Mouse (Mus musculus) midbrain, embryonic 12.5 days (tissue): ENCODE measurements around the gene Fam131a. TPM values are rescaled to one million over a fixed set of nuclear protein-coding genes. Genes with fewer than 3 reads are reported as not detected.
A peak's percentile ranks its signal among the peaks of the same experiment; 100 is the strongest.

ENCODE experiments used
- ATAC-seq: fragments of 200-750 bp; cut with Nextera tagmentation; 2 replicates; pipeline ENCODE4 v1.8.0; 2017; ENCODE audit warnings: low read depth, moderate TSS enrichment, moderate library complexity; ENCODE audit not compliant: low FRiP score
- H3K27ac ChIP-seq: fragments of 300-500 bp; sonication (generic); replicated peaks from 2 replicates; pipeline ENCODE4 v1.5.1; 2016; ENCODE audit warnings: mild to moderate bottlenecking
- H3K27me3 ChIP-seq: fragments of 300-500 bp; sonication (generic); 2 replicates; pipeline ENCODE4 v1.6.1; 2016; ENCODE audit warnings: mild to moderate bottlenecking
- H3K36me3 ChIP-seq: fragments of 300-500 bp; sonication (generic); 2 replicates; pipeline ENCODE4 v1.6.1; 2016
- H3K4me1 ChIP-seq: fragments of 300-500 bp; sonication (generic); 2 replicates; pipeline ENCODE4 v1.6.1; 2016
- H3K4me2 ChIP-seq: fragments of 300-500 bp; sonication (generic); replicated peaks from 2 replicates; pipeline ENCODE4 v1.6.1; 2016; ENCODE audit warnings: mild to moderate bottlenecking, moderate library complexity
- H3K4me3 ChIP-seq: fragments of 300-500 bp; sonication (generic); 2 replicates; pipeline ENCODE4 v1.5.1; 2016; ENCODE audit warnings: mild to moderate bottlenecking
- H3K9ac ChIP-seq: fragments of 300-500 bp; sonication (generic); replicated peaks from 2 replicates; pipeline ENCODE4 v1.6.1; 2016; ENCODE audit warnings: mild to moderate bottlenecking, moderate library complexity
- H3K9me3 ChIP-seq: fragments of 300-500 bp; sonication (generic); 2 replicates; pipeline ENCODE4 v1.6.1; 2016; ENCODE audit warnings: mild to moderate bottlenecking
- WGBS: fragments of 180-500 bp; shearing (Covaris S2); methylation state at CpG from one replicate; pipeline ENCODE4 v1.1.7; 2016; 5-methylcytosine and 5-hydroxymethylcytosine counted together
- polyA plus RNA-seq: library from polyadenylated mRNA; unstranded; fragments of >200 nt; fragmentation: Nextera tagmentation; extraction: Ambion mirVana; gene quantifications from 2 replicates; pipeline ENCODE4 v1.2.1, GENCODE M21; 2016

Gene Fam131a
- polyA plus RNA-seq, 1 experiment from 2014 or later = 18.0 TPM

GRCm38 (mm10) chr16:20722736-20723135, 29.7 kb downstream of the Fam131a start:
- WGBS = 88% methylated on average over 4 of the region's 4 CpGs
- no peak overlapping the region for H3K9ac ChIP-seq
- H3K4me2 ChIP-seq = no peak overlapping the region
- H3K36me3 ChIP-seq = peaks cover 20% of the 10 kb centered on the region
- H3K9me3 ChIP-seq = no peaks in the 10 kb centered on the region
- H3K4me1 ChIP-seq = peaks cover 8% of the 10 kb centered on the region
- H3K4me3 ChIP-seq = no peak overlapping the region
- no peak for ATAC-seq
- no peak overlapping the region for H3K27ac ChIP-seq
- H3K27me3 ChIP-seq = no peaks in the 10 kb centered on the region

- no peaks in the 10 kb centered on the region for H3K27me3 ChIP-seq
- ATAC-seq = no peak
- no peak overlapping the region for H3K4me2 ChIP-seq
- 74% methylated on average over 4 of the region's 4 CpGs for WGBS
- H3K4me1 ChIP-seq = peaks cover 7% of the 10 kb centered on the region
- H3K4me3 ChIP-seq = no peak overlapping the region
- peaks cover 20% of the 10 kb centered on the region for H3K36me3 ChIP-seq
- no peaks in the 10 kb centered on the region for H3K9me3 ChIP-seq
- no peak overlapping the region for H3K9ac ChIP-seq
- H3K27ac ChIP-seq = no peak overlapping the region
Observed at GRCm38 (mm10) chr16:20723247-20723646, 30.2 kb downstream of the Fam131a start.

GRCm38 (mm10) chr16:20724338-20724748, 31.3 kb downstream of the Fam131a start:
- peak; percentile 72; the same call in 1 of the 2 replicates for ATAC-seq
- Histone ChIP-seq H3K4me2 (no peak overlapping the region), H3K4me1 (no peaks in the 10 kb centered on the region), H3K27ac (no peak overlapping the region), H3K9me3 (no peaks in the 10 kb centered on the region), H3K4me3 (no peak overlapping the region), H3K27me3 (no peaks in the 10 kb centered on the region), H3K9ac (no peak overlapping the region), H3K36me3 (peaks cover 20% of the 10 kb centered on the region)
- WGBS = 34% methylated on average over 5 of the region's 5 CpGs

- Histone ChIP-seq H3K4me3 (no peak overlapping the region), H3K4me1 (no peaks in the 10 kb centered on the region), H3K4me2 (no peak overlapping the region), H3K9ac (no peak overlapping the region), H3K27ac (no peak overlapping the region), H3K9me3 (no peaks in the 10 kb centered on the region), H3K36me3 (peaks cover 15% of the 10 kb centered on the region), H3K27me3 (no peaks in the 10 kb centered on the region)
- WGBS = 83% methylated on average over 7 of the region's 7 CpGs
- no peak for ATAC-seq
Observed at GRCm38 (mm10) chr16:20725321-20725720, 32.3 kb downstream of the Fam131a start.

GRCm38 (mm10) chr16:20725750-20726149, 32.7 kb downstream of the Fam131a start:
- Histone ChIP-seq H3K4me3 (no peak overlapping the region), H3K27me3 (no peaks in the 10 kb centered on the region), H3K9ac (no peak overlapping the region), H3K36me3 (peaks cover 11% of the 10 kb centered on the region), H3K4me1 (no peaks in the 10 kb centered on the region), H3K9me3 (no peaks in the 10 kb centered on the region), H3K4me2 (no peak overlapping the region), H3K27ac (no peak overlapping the region)
- no peak for ATAC-seq
- 79% methylated on average over 4 of the region's 4 CpGs for WGBS

- H3K4me2 ChIP-seq = no peak overlapping the region
- peaks cover 10% of the 10 kb centered on the region for H3K36me3 ChIP-seq
- no peaks in the 10 kb centered on the region for H3K4me1 ChIP-seq
- no peaks in the 10 kb centered on the region for H3K27me3 ChIP-seq
- H3K9me3 ChIP-seq = no peaks in the 10 kb centered on the region
- H3K9ac ChIP-seq = no peak overlapping the region
- H3K4me3 ChIP-seq = no peak overlapping the region
- ATAC-seq = no peak
- H3K27ac ChIP-seq = no peak overlapping the region
- WGBS = 72% methylated on average over 1 of the region's 1 CpGs
Observed at GRCm38 (mm10) chr16:20726384-20726783, 33.3 kb downstream of the Fam131a start.

GRCm38 (mm10) chr16:20730293-20730711, 37.3 kb downstream of the Fam131a start:
- H3K4me3 ChIP-seq = no peak overlapping the region
- H3K27ac ChIP-seq = no peak overlapping the region
- peaks cover 23% of the 10 kb centered on the region for H3K4me1 ChIP-seq
- 36% methylated on average over 5 of the region's 5 CpGs for WGBS
- H3K9me3 ChIP-seq = no peaks in the 10 kb centered on the region
- no peak for ATAC-seq
- no peak overlapping the region for H3K4me2 ChIP-seq
- no peaks in the 10 kb centered on the region for H3K36me3 ChIP-seq
- H3K9ac ChIP-seq = no peak overlapping the region
- peaks cover 19% of the 10 kb centered on the region for H3K27me3 ChIP-seq

- no peak for ATAC-seq
- Histone ChIP-seq H3K9ac (no peak overlapping the region), H3K36me3 (no peaks in the 10 kb centered on the region), H3K4me3 (no peak overlapping the region), H3K27me3 (peaks cover 33% of the 10 kb centered on the region), H3K4me2 (peak overlapping the region; percentile 5; the same call in 1 of the 2 replicates), H3K4me1 (peaks cover 23% of the 10 kb centered on the region), H3K27ac (no peak overlapping the region), H3K9me3 (no peaks in the 10 kb centered on the region)
- 64% methylated on average over 5 of the region's 5 CpGs for WGBS
Observed at GRCm38 (mm10) chr16:20731688-20732087, 38.6 kb downstream of the Fam131a start.

- peak; percentile 57 for ATAC-seq
- WGBS = 0% methylated on average over 20 of the region's 30 CpGs
- Histone ChIP-seq H3K4me1 (peaks cover 23% of the 10 kb centered on the region), H3K4me2 (peak overlapping the region; percentile 96), H3K4me3 (peak overlapping the region; percentile 72), H3K27ac (peak overlapping the region; percentile 77), H3K36me3 (no peaks in the 10 kb centered on the region), H3K27me3 (peaks cover 40% of the 10 kb centered on the region), H3K9me3 (no peaks in the 10 kb centered on the region), H3K9ac (peak overlapping the region; percentile 84)
Observed at GRCm38 (mm10) chr16:20732251-20732924, 39.3 kb downstream of the Fam131a start.

- H3K4me1 ChIP-seq = peaks cover 23% of the 10 kb centered on the region
- WGBS = under 1% methylated on average over 52 of the region's 70 CpGs
- peaks cover 40% of the 10 kb centered on the region for H3K27me3 ChIP-seq
- peak within 1 kb of the TSS; percentile 84 for H3K9ac ChIP-seq
- H3K36me3 ChIP-seq = no peaks in the 10 kb centered on the region
- peak within 1 kb of the TSS; percentile 72 for H3K4me3 ChIP-seq
- peak; percentile 87 for ATAC-seq
- no peaks in the 10 kb centered on the region for H3K9me3 ChIP-seq
- peak within 1 kb of the TSS; percentile 77 for H3K27ac ChIP-seq
- peak within 1 kb of the TSS; percentile 96 for H3K4me2 ChIP-seq
Observed at GRCm38 (mm10) chr16:20732925-20733730, 40.1 kb downstream of the Fam131a start, which contains the start of gene Chrd. Chrd (plus strand) TSS chr16:20733127.

- Histone ChIP-seq H3K27ac (peak within 1 kb of the TSS; percentile 77; the same call in 1 of the 2 replicates), H3K4me3 (peak within 1 kb of the TSS; percentile 72), H3K27me3 (peaks cover 40% of the 10 kb centered on the region), H3K9ac (peak within 1 kb of the TSS; percentile 84), H3K4me2 (peak within 1 kb of the TSS; percentile 96), H3K36me3 (no peaks in the 10 kb centered on the region), H3K9me3 (no peaks in the 10 kb centered on the region), H3K4me1 (peaks cover 23% of the 10 kb centered on the region)
- no peak for ATAC-seq
- WGBS = 4% methylated on average over 45 of the region's 45 CpGs
Observed at GRCm38 (mm10) chr16:20733731-20734730, 41.0 kb downstream of the Fam131a start, which contains the start of gene Thpo. Thpo (minus strand) TSS chr16:20734511.
